Mouse (Mus musculus) spleen, adult 2 months (tissue): ENCODE measurements around the gene Fam20b. TPM values are rescaled to one million over a fixed set of nuclear protein-coding genes. Genes with fewer than 3 reads are reported as not detected.

Source experiments
- DNase-seq, 2 experiments: peaks; one replicate each; pipeline versions ENCODE4 v3.0.0 to v3.0.0-alpha.2; 2012 to 2021; ENCODE audit warnings: low spot score in 2 of 2, low read depth in 1 of 2
- H3K27ac ChIP-seq: fragments of 200-500 bp; 2 replicates; pipeline ENCODE4 v1.5.1; 2012; ENCODE audit warnings: low read length, inconsistent platforms; ENCODE audit not compliant: insufficient read depth
- H3K27me3 ChIP-seq: fragments of 200-500 bp; 2 replicates; pipeline ENCODE4 v1.6.1; 2012; ENCODE audit warnings: mild to moderate bottlenecking, moderate library complexity, low read length, inconsistent platforms; ENCODE audit not compliant: control insufficient read depth, insufficient read depth
- H3K36me3 ChIP-seq: fragments of 200-500 bp; 2 replicates; pipeline ENCODE4 v1.6.1; 2012; ENCODE audit warnings: mild to moderate bottlenecking, low read length, inconsistent platforms; ENCODE audit not compliant: control insufficient read depth, insufficient read depth
- H3K4me1 ChIP-seq: fragments of 200-500 bp; 2 replicates; pipeline ENCODE4 v1.6.1; 2011; ENCODE audit warnings: inconsistent platforms; ENCODE audit not compliant: control insufficient read depth, insufficient read depth, insufficient read length
- H3K4me3 ChIP-seq: fragments of 200-500 bp; 2 replicates; pipeline ENCODE4 v1.5.1; 2011; ENCODE audit warnings: mild to moderate bottlenecking, inconsistent platforms; ENCODE audit not compliant: insufficient read depth, insufficient read length; ENCODE audit errors: extremely low read depth
- CTCF ChIP-seq: fragments of 200-500 bp; IDR thresholded peaks from 2 replicates; pipeline ENCODE4 v1.5.1; 2011; ENCODE audit warnings: mild to moderate bottlenecking, inconsistent platforms; ENCODE audit not compliant: insufficient read depth, insufficient read length, insufficient replicate concordance; ENCODE audit errors: extremely low read depth
- POLR2A ChIP-seq: fragments of 200-500 bp; IDR thresholded peaks from 2 replicates; pipeline ENCODE4 v1.6.1; 2011; ENCODE audit warnings: low read depth, low read length, inconsistent platforms
- WGBS: fragments of 180-500 bp; shearing (Covaris S2); methylation state at CpG from one replicate; pipeline ENCODE4 v1.1.7; 2018; 5-methylcytosine and 5-hydroxymethylcytosine counted together
- polyA plus RNA-seq: library from polyadenylated mRNA; depleted of rRNA; stranded (reverse); fragments of >200 nt; gene quantifications from 2 replicates; pipeline ENCODE4 v1.2.3, GENCODE M21; 2012

The Fam20b gene
- polyA plus RNA-seq, 1 experiment, result 8.9 TPM

GRCm38 (mm10) chr1:156676596-156676995 lies 42.3 kb downstream of the Fam20b start:
- no peak overlapping the region for H3K4me3 ChIP-seq
- H3K27ac ChIP-seq, result no peak overlapping the region
- peaks cover 11% of the 10 kb centered on the region for H3K36me3 ChIP-seq
- H3K27me3 ChIP-seq, result no peaks in the 10 kb centered on the region
- 75% methylated on average over 5 of the region's 5 CpGs for WGBS
- TF ChIP-seq CTCF (no peak), POLR2A (no peak)
- H3K4me1 ChIP-seq, result peaks cover 6% of the 10 kb centered on the region; the same call in 1 of the 2 replicates
- DNase-seq, result no peak

- TF ChIP-seq CTCF, result peak; percentile 62; the same call in 1 of the 2 replicates
- no peak for TF ChIP-seq POLR2A
- H3K27ac ChIP-seq, result no peak overlapping the region
- peaks cover 6% of the 10 kb centered on the region; the same call in 1 of the 2 replicates for H3K4me1 ChIP-seq
- peaks cover 9% of the 10 kb centered on the region for H3K36me3 ChIP-seq
- peak; percentile 28 to 39 for DNase-seq
- no peak overlapping the region for H3K4me3 ChIP-seq
- no peaks in the 10 kb centered on the region for H3K27me3 ChIP-seq
- 52% methylated on average over 12 of the region's 12 CpGs for WGBS
Measured at GRCm38 (mm10) chr1:156676171-156676570, 42.7 kb downstream of the Fam20b start.

- Histone ChIP-seq H3K27ac (peak within 1 kb of the TSS; percentile 87), H3K27me3 (no peaks in the 10 kb centered on the region), H3K36me3 (peaks cover 6% of the 10 kb centered on the region; the same call in 1 of the 2 replicates), H3K4me1 (peaks cover 6% of the 10 kb centered on the region; the same call in 1 of the 2 replicates), H3K4me3 (peak within 1 kb of the TSS; percentile 85)
- DNase-seq, result peak; percentile 71 to 76
- TF ChIP-seq POLR2A (peak; percentile 27), CTCF (no peak)
- under 1% methylated on average over 37 of the region's 37 CpGs for WGBS
Measured at GRCm38 (mm10) chr1:156674195-156675000, 44.5 kb downstream of the Fam20b start, which contains the start of gene Tor3a. Gene Tor3a, minus strand, starts transcription at chr1:156674356.

- H3K27me3 ChIP-seq, result no peaks in the 10 kb centered on the region
- TF ChIP-seq CTCF (no peak), POLR2A (no peak)
- H3K36me3 ChIP-seq, result peaks cover 12% of the 10 kb centered on the region
- H3K27ac ChIP-seq, result peak overlapping the region; percentile 87
- DNase-seq, result peak; percentile 22
- WGBS, result under 1% methylated on average over 29 of the region's 29 CpGs
- H3K4me3 ChIP-seq, result peak overlapping the region; percentile 85
- H3K4me1 ChIP-seq, result peaks cover 6% of the 10 kb centered on the region; the same call in 1 of the 2 replicates
Measured at GRCm38 (mm10) chr1:156673476-156674194, 45.3 kb downstream of the Fam20b start.

- Histone ChIP-seq H3K4me1 (peaks cover 6% of the 10 kb centered on the region; the same call in 1 of the 2 replicates), H3K27ac (peak overlapping the region; percentile 87), H3K4me3 (peak overlapping the region; percentile 85), H3K36me3 (peaks cover 14% of the 10 kb centered on the region), H3K27me3 (no peaks in the 10 kb centered on the region)
- WGBS, result 13% methylated on average over 14 of the region's 14 CpGs
- DNase-seq, result peak in 1 of 2 experiments; percentile 36
- TF ChIP-seq CTCF (no peak), POLR2A (no peak)
Measured at GRCm38 (mm10) chr1:156672720-156673475, 46.0 kb downstream of the Fam20b start.

- TF ChIP-seq POLR2A, result no peak
- TF ChIP-seq CTCF, result no peak
- Histone ChIP-seq H3K27me3 (no peaks in the 10 kb centered on the region), H3K36me3 (peaks cover 17% of the 10 kb centered on the region), H3K27ac (no peak overlapping the region), H3K4me3 (no peak overlapping the region), H3K4me1 (peaks cover 6% of the 10 kb centered on the region; the same call in 1 of the 2 replicates)
- no peak for DNase-seq
- 95% methylated on average over 3 of the region's 3 CpGs for WGBS
Measured at GRCm38 (mm10) chr1:156671921-156672320, 47.0 kb downstream of the Fam20b start.
